Mouse (Mus musculus) frontal cortex, adult 2 months (tissue): ENCODE measurements at regions not wholly inside any gene's neighbourhood (a gene's known extent, or its start where the extent isn't known, plus 50 kb on each side); places are given as distances from the start of the nearest gene placed in this dataset.
"Not testable (repeated sequence)": the region's sequence is repeated elsewhere in the genome, so short reads cannot be mapped to it uniquely, and the experiment has no call there.

Source experiments
- DNase-seq, 2 experiments: peaks; one replicate each; pipeline ENCODE4 v3.0.0; 2022; ENCODE audit warnings: low spot score in 1 of 2; ENCODE audit errors: extremely low spot score in 1 of 2

GRCm38 (mm10) chr14:66493691-66494121, 484.7 kb upstream of the Gulo start:
- no peak for DNase-seq

- DNase-seq, result not testable (repeated sequence)
Measured at GRCm38 (mm10) chr14:66484751-66485150, 475.7 kb upstream of the Gulo start.

- no peak for DNase-seq
Measured at GRCm38 (mm10) chr14:66479181-66479580, 470.2 kb upstream of the Gulo start.

GRCm38 (mm10) chr14:66478562-66478961, 469.6 kb upstream of the Gulo start:
- DNase-seq, result no peak

GRCm38 (mm10) chr14:66475026-66475425, 466.0 kb upstream of the Gulo start:
- DNase-seq, result no peak

- no peak for DNase-seq
Measured at GRCm38 (mm10) chr14:66473251-66473550, 464.2 kb upstream of the Gulo start.

GRCm38 (mm10) chr14:66472537-66473250, 463.7 kb upstream of the Gulo start:
- DNase-seq, result peak in 1 of 2 experiments; percentile 21

GRCm38 (mm10) chr14:66462081-66462480, 453.1 kb upstream of the Gulo start:
- peak in 1 of 2 experiments; percentile 18 for DNase-seq

GRCm38 (mm10) chr14:66460795-66461194, 451.8 kb upstream of the Gulo start:
- no peak for DNase-seq

GRCm38 (mm10) chr14:66458696-66459095, 449.7 kb upstream of the Gulo start:
- no peak for DNase-seq

- peak in 1 of 2 experiments; percentile 33 for DNase-seq
Measured at GRCm38 (mm10) chr14:66457300-66457699, 448.3 kb upstream of the Gulo start.

GRCm38 (mm10) chr14:66452828-66453227, 443.8 kb upstream of the Gulo start:
- no peak for DNase-seq

- peak in 1 of 2 experiments; percentile 36 for DNase-seq
Measured at GRCm38 (mm10) chr14:66450351-66450750, 441.3 kb upstream of the Gulo start.

GRCm38 (mm10) chr14:66442576-66442975, 433.6 kb upstream of the Gulo start:
- no peak for DNase-seq

- peak in 1 of 2 experiments; percentile 6 for DNase-seq
Measured at GRCm38 (mm10) chr14:66441825-66442224, 432.8 kb upstream of the Gulo start.

- no peak for DNase-seq
Measured at GRCm38 (mm10) chr14:66438572-66438971, 429.6 kb upstream of the Gulo start.

GRCm38 (mm10) chr14:66438001-66438400, 429.0 kb upstream of the Gulo start:
- DNase-seq, result no peak

- DNase-seq, result no peak
Measured at GRCm38 (mm10) chr14:66431630-66432029, 422.6 kb upstream of the Gulo start.

GRCm38 (mm10) chr14:66424141-66424540, 415.1 kb upstream of the Gulo start:
- DNase-seq, result peak in 1 of 2 experiments; percentile 67
